Mouse (Mus musculus) C2C12 (cell line): Measurements from ENCODE around the gene Blcap.

ENCODE experiments used
- CTCF ChIP-seq: IDR thresholded peaks from one replicate; pipeline ENCODE4 v1.5.1; 2011; ENCODE audit not compliant: control insufficient read depth, insufficient read depth, insufficient read length
- MAX ChIP-seq: IDR thresholded peaks from one replicate; pipeline ENCODE4 v1.6.1; 2011; ENCODE audit warnings: mild to moderate bottlenecking, control low read depth
- MYOD1 ChIP-seq: IDR thresholded peaks from one replicate; pipeline ENCODE4 v1.6.1; 2011; ENCODE audit warnings: low read depth; ENCODE audit not compliant: control insufficient read depth, insufficient read length

GRCm38 (mm10) chr2:157537118-157537517 lies 34.0 kb downstream of the Blcap start:
- no peak for TF ChIP-seq MYOD1
- no peak for TF ChIP-seq CTCF
- TF ChIP-seq MAX: no peak
